Mouse (Mus musculus) limb, embryonic 11.5 days (tissue): ENCODE measurements around the gene Zfp39. TPM values are rescaled to one million over a fixed set of nuclear protein-coding genes. Genes with fewer than 3 reads are reported as not detected.
"Not testable (repeated sequence)": the region's sequence is repeated elsewhere in the genome, so short reads cannot be mapped to it uniquely, and the experiment has no call there.

Experiments
- ATAC-seq: fragments of 200-750 bp; cut with Nextera tagmentation; 2 replicates; pipeline ENCODE4 v1.8.0; 2017; ENCODE audit warnings: low read depth; ENCODE audit not compliant: insufficient number of reproducible peaks, low FRiP score, low TSS enrichment
- DNase-seq: peaks from one replicate; pipeline ENCODE4 v3.0.0-alpha.2; 2015; ENCODE audit warnings: low spot score
- H3K27ac ChIP-seq: fragments of 300-500 bp; sonication (generic); replicated peaks from 2 replicates; pipeline ENCODE4 v1.5.1; 2014; ENCODE audit warnings: low read depth, mild to moderate bottlenecking, low read length
- H3K27me3 ChIP-seq: fragments of 300-500 bp; sonication (generic); 2 replicates; pipeline ENCODE4 v1.6.1; 2014; ENCODE audit warnings: mild to moderate bottlenecking, low read length, mixed read lengths; ENCODE audit not compliant: control insufficient read depth, insufficient read depth
- H3K36me3 ChIP-seq: fragments of 300-500 bp; sonication (generic); 2 replicates; pipeline ENCODE4 v1.6.1; 2014; ENCODE audit warnings: mild to moderate bottlenecking, low read length, moderate library complexity, mixed read lengths; ENCODE audit not compliant: control insufficient read depth, insufficient read depth
- H3K4me1 ChIP-seq: fragments of 300-500 bp; sonication (generic); 2 replicates; pipeline ENCODE4 v1.6.1; 2014; ENCODE audit warnings: low read length, mixed read lengths; ENCODE audit not compliant: control insufficient read depth, insufficient read depth
- H3K4me2 ChIP-seq: fragments of 300-500 bp; sonication (generic); 2 replicates; pipeline ENCODE4 v1.6.1; 2014; ENCODE audit warnings: low read depth, mild to moderate bottlenecking, moderate library complexity; ENCODE audit not compliant: severe bottlenecking
- H3K4me3 ChIP-seq: fragments of 300-500 bp; sonication (generic); 2 replicates; pipeline ENCODE4 v1.5.1; 2014; ENCODE audit warnings: low read depth, low read length
- H3K9ac ChIP-seq: fragments of 300-500 bp; sonication (generic); 2 replicates; pipeline ENCODE4 v1.6.1; 2014; ENCODE audit warnings: mild to moderate bottlenecking, low read length
- H3K9me3 ChIP-seq: fragments of 300-500 bp; sonication (generic); 2 replicates; pipeline ENCODE4 v1.6.1; 2016; ENCODE audit warnings: low read length; ENCODE audit not compliant: control insufficient read depth
- WGBS: fragments of 180-500 bp; shearing (Covaris S2); extraction: QIAGEN DNeasy Blood & Tissue Kit; methylation state at CpG from one replicate; pipeline ENCODE4 v1.1.7; 2014; 5-methylcytosine and 5-hydroxymethylcytosine counted together
- polyA plus RNA-seq: library from polyadenylated mRNA; unstranded; fragments of >200 nt; fragmentation: Nextera tagmentation; extraction: Ambion mirVana; gene quantifications from 2 replicates; pipeline ENCODE4 v1.2.1, GENCODE M21; 2014

The Zfp39 gene
- polyA plus RNA-seq, 1 experiment from 2014 or later, result 8.7 TPM

- H3K27ac ChIP-seq, result no peak overlapping the region
- ATAC-seq (no peak), DNase-seq (no peak)
- H3K9me3 ChIP-seq, result no peaks in the 10 kb centered on the region
- no peak overlapping the region for H3K4me3 ChIP-seq
- WGBS, result 93% methylated on average over 4 of the region's 4 CpGs
- H3K27me3 ChIP-seq, result no peaks in the 10 kb centered on the region
- no peak overlapping the region for H3K9ac ChIP-seq
- no peak overlapping the region for H3K4me2 ChIP-seq
- H3K36me3 ChIP-seq, result peaks cover 2% of the 10 kb centered on the region; the same call in 1 of the 2 replicates
- H3K4me1 ChIP-seq, result peaks cover 10% of the 10 kb centered on the region
Measured at GRCm38 (mm10) chr11:58870961-58871360, 33.1 kb downstream of the Zfp39 start.

- ATAC-seq, result no peak
- H3K4me3 ChIP-seq, result peak overlapping the region; percentile 79
- peak overlapping the region; percentile 74 for H3K4me2 ChIP-seq
- no peaks in the 10 kb centered on the region for H3K27me3 ChIP-seq
- no peaks in the 10 kb centered on the region for H3K9me3 ChIP-seq
- H3K36me3 ChIP-seq, result peaks cover 2% of the 10 kb centered on the region; the same call in 1 of the 2 replicates
- no peak for DNase-seq
- no peak overlapping the region for H3K27ac ChIP-seq
- no peak overlapping the region; the same call in 1 of the 2 replicates for H3K9ac ChIP-seq
- H3K4me1 ChIP-seq, result peaks cover 10% of the 10 kb centered on the region
- WGBS, result 87% methylated on average over 6 of the region's 6 CpGs
Measured at GRCm38 (mm10) chr11:58867954-58868330, 36.1 kb downstream of the Zfp39 start.

- Histone ChIP-seq H3K27me3 (no peaks in the 10 kb centered on the region), H3K9ac (peak within 1 kb of the TSS; percentile 79), H3K4me3 (peak within 1 kb of the TSS; percentile 79), H3K4me2 (peak within 1 kb of the TSS; percentile 74), H3K9me3 (no peaks in the 10 kb centered on the region), H3K27ac (peak within 1 kb of the TSS; percentile 36; the same call in 1 of the 2 replicates), H3K4me1 (peaks cover 10% of the 10 kb centered on the region), H3K36me3 (peaks cover 2% of the 10 kb centered on the region; the same call in 1 of the 2 replicates)
- 6% methylated on average over 37 of the region's 37 CpGs for WGBS
- ATAC-seq, result peak; percentile 72
- DNase-seq, result peak; percentile 88
Measured at GRCm38 (mm10) chr11:58867039-58867953, 36.7 kb downstream of the Zfp39 start, which contains the start of gene 2810021J22Rik. TSS of gene 2810021J22Rik (plus strand) at chr11:58867216.

- Histone ChIP-seq H3K36me3 (peaks cover 38% of the 10 kb centered on the region), H3K9me3 (peaks cover 8% of the 10 kb centered on the region), H3K4me2 (no peak overlapping the region), H3K4me1 (no peaks in the 10 kb centered on the region), H3K9ac (no peak overlapping the region), H3K4me3 (no peak overlapping the region), H3K27ac (no peak overlapping the region), H3K27me3 (no peaks in the 10 kb centered on the region)
- no peak for DNase-seq
- WGBS, result 94% methylated on average over 8 of the region's 8 CpGs
- ATAC-seq, result no peak
Measured at GRCm38 (mm10) chr11:58860744-58861143, 43.3 kb downstream of the Zfp39 start.

GRCm38 (mm10) chr11:58849731-58850130 is 54.3 kb downstream of the Zfp39 start:
- Histone ChIP-seq H3K27me3 (no peaks in the 10 kb centered on the region), H3K9me3 (no peaks in the 10 kb centered on the region), H3K36me3 (peaks cover 2% of the 10 kb centered on the region; the same call in 1 of the 2 replicates), H3K27ac (no peak overlapping the region), H3K4me1 (peaks cover 3% of the 10 kb centered on the region), H3K4me2 (no peak overlapping the region), H3K4me3 (no peak overlapping the region), H3K9ac (no peak overlapping the region)
- DNase-seq (no peak), ATAC-seq (no peak)
- 78% methylated on average over 2 of the region's 2 CpGs for WGBS

GRCm38 (mm10) chr11:58847636-58848035 is 56.4 kb downstream of the Zfp39 start:
- peak overlapping the region; percentile 66 for H3K4me2 ChIP-seq
- H3K4me1 ChIP-seq, result peaks cover 3% of the 10 kb centered on the region
- no peak overlapping the region for H3K27ac ChIP-seq
- 50% methylated on average over 9 of the region's 9 CpGs for WGBS
- H3K27me3 ChIP-seq, result no peaks in the 10 kb centered on the region
- DNase-seq (no peak), ATAC-seq (no peak)
- H3K9me3 ChIP-seq, result no peaks in the 10 kb centered on the region
- H3K4me3 ChIP-seq, result peak overlapping the region; percentile 71
- peaks cover 2% of the 10 kb centered on the region; the same call in 1 of the 2 replicates for H3K36me3 ChIP-seq
- peak overlapping the region; percentile 75 for H3K9ac ChIP-seq

- Histone ChIP-seq H3K27ac (no peak within 1 kb of the TSS), H3K4me2 (peak within 1 kb of the TSS; percentile 66), H3K27me3 (no peaks in the 10 kb centered on the region), H3K9me3 (no peaks in the 10 kb centered on the region), H3K4me3 (peak within 1 kb of the TSS; percentile 71), H3K4me1 (peaks cover 3% of the 10 kb centered on the region), H3K9ac (peak within 1 kb of the TSS; percentile 75), H3K36me3 (peaks cover 2% of the 10 kb centered on the region; the same call in 1 of the 2 replicates)
- ATAC-seq, result peak; percentile 100
- peak; percentile 85 for DNase-seq
- WGBS, result 0% methylated on average over 24 of the region's 24 CpGs
Measured at GRCm38 (mm10) chr11:58846919-58847461, 57.0 kb downstream of the Zfp39 start, which contains the start of gene Gm12258. TSS of gene Gm12258 (plus strand) at chr11:58847158.

- H3K36me3 ChIP-seq, H3K27ac ChIP-seq, DNase-seq, H3K4me1 ChIP-seq, H3K27me3 ChIP-seq, ATAC-seq, H3K4me3 ChIP-seq, H3K9me3 ChIP-seq, H3K4me2 ChIP-seq, H3K9ac ChIP-seq: not testable (repeated sequence)
Measured at GRCm38 (mm10) chr11:58838951-58839350, 65.1 kb downstream of the Zfp39 start, which contains the start of gene Olfr311. TSS of gene Olfr311 (plus strand) at chr11:58839251.
